Mouse (Mus musculus) liver, embryonic 16.5 days (tissue): Measurements from ENCODE around the gene Six2. TPM values are rescaled to one million over a fixed set of nuclear protein-coding genes. Genes with fewer than 3 reads are reported as not detected.

ENCODE experiments used
- ATAC-seq: fragments of 200-750 bp; cut with Nextera tagmentation; 2 replicates; pipeline ENCODE4 v1.8.0; 2017; ENCODE audit warnings: low read depth, mild to moderate bottlenecking, moderate number of reproducible peaks, moderate library complexity
- H3K27ac ChIP-seq: fragments of 300-500 bp; sonication (generic); 2 replicates; pipeline ENCODE4 v1.5.1; 2014; ENCODE audit warnings: mild to moderate bottlenecking, low read length
- H3K27me3 ChIP-seq: fragments of 300-500 bp; sonication (generic); 2 replicates; pipeline ENCODE4 v1.6.1; 2014; ENCODE audit warnings: low read depth, low read length, mixed read lengths; ENCODE audit not compliant: control insufficient read depth, insufficient read depth
- H3K36me3 ChIP-seq: fragments of 300-500 bp; sonication (generic); 2 replicates; pipeline ENCODE4 v1.6.1; 2014; ENCODE audit warnings: mild to moderate bottlenecking; ENCODE audit not compliant: control insufficient read depth, insufficient read depth
- H3K4me1 ChIP-seq: fragments of 300-500 bp; sonication (generic); 2 replicates; pipeline ENCODE4 v1.6.1; 2014; ENCODE audit warnings: low read depth, low read length, mixed read lengths; ENCODE audit not compliant: control insufficient read depth
- H3K4me2 ChIP-seq: fragments of 300-500 bp; sonication (generic); 2 replicates; pipeline ENCODE4 v1.6.1; 2014; ENCODE audit warnings: low read depth, low read length, mixed read lengths
- H3K4me3 ChIP-seq: fragments of 300-500 bp; sonication (generic); 2 replicates; pipeline ENCODE4 v1.5.1; 2014; ENCODE audit warnings: low read depth, mild to moderate bottlenecking, low read length
- H3K9ac ChIP-seq: fragments of 300-500 bp; sonication (generic); 2 replicates; pipeline ENCODE4 v1.6.1; 2014; ENCODE audit warnings: low read depth, low read length
- H3K9me3 ChIP-seq: fragments of 300-500 bp; sonication (generic); replicated peaks from 2 replicates; pipeline ENCODE4 v1.6.1; 2016; ENCODE audit warnings: low read length; ENCODE audit not compliant: control insufficient read depth
- WGBS: fragments of 180-500 bp; shearing (Covaris S2); extraction: QIAGEN DNeasy Blood & Tissue Kit; methylation state at CpG from one replicate; pipeline ENCODE4 v1.1.7; 2014; ENCODE audit not compliant: insufficient replicate concordance; 5-methylcytosine and 5-hydroxymethylcytosine counted together
- polyA plus RNA-seq: library from polyadenylated mRNA; unstranded; fragments of >200 nt; fragmentation: Nextera tagmentation; extraction: Ambion mirVana; gene quantifications from 2 replicates; pipeline ENCODE4 v1.2.1, GENCODE M21; 2015

The Six2 gene
- polyA plus RNA-seq, 1 experiment from 2014 or later, result not detected

DNA sequence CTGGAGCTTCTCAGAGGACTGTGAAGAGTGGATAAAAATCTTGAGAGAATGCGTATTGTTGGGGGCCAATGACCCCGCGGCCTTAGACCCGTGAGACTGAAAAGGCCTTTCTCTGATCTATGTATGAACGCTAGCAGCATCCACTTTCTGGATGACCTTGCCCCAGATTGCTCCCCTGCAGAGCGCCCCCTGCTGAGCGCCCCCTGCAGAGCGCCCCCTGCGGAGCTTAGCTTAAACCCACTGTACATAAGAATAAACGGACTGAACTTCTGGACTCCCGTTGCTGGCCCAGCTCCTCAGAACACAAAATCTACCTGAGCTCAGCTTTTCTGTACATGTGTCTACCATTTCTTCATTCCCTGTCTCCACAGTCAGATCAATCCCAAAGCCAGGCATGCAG lies 27.7 kb upstream of the Six2 start:
- WGBS, result 58% methylated on average over 11 of the region's 11 CpGs
- no peaks in the 10 kb centered on the region for H3K4me1 ChIP-seq
- H3K4me2 ChIP-seq, result no peak overlapping the region
- H3K9me3 ChIP-seq, result no peaks in the 10 kb centered on the region
- no peaks in the 10 kb centered on the region for H3K36me3 ChIP-seq
- no peaks in the 10 kb centered on the region for H3K27me3 ChIP-seq
- no peak overlapping the region for H3K9ac ChIP-seq
- no peak for ATAC-seq
- H3K27ac ChIP-seq, result no peak overlapping the region
- H3K4me3 ChIP-seq, result no peak overlapping the region

DNA sequence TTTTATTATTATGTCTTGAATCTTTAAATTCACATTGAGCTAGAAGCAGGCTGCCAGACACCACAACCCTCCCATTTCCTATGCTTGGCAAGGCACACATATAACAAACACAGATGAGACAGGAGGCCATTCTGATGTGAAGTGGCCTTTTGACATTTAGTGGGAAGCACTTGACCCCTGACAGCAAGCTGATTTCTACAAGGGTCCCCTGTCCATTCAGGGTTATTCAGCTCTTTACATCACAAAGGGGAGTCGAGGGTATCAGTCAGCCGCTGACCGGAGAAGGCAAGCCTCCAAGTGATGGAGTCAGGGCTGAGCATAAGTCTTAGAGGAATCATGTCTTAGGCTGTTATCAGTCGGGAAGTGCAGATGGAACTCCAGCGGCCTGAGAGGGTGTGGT lies 26.3 kb upstream of the Six2 start:
- no peaks in the 10 kb centered on the region for H3K4me1 ChIP-seq
- H3K27me3 ChIP-seq, result no peaks in the 10 kb centered on the region
- no peak overlapping the region for H3K4me2 ChIP-seq
- H3K4me3 ChIP-seq, result no peak overlapping the region
- H3K9me3 ChIP-seq, result no peaks in the 10 kb centered on the region
- 48% methylated on average over 5 of the region's 5 CpGs for WGBS
- H3K27ac ChIP-seq, result no peak overlapping the region
- no peaks in the 10 kb centered on the region for H3K36me3 ChIP-seq
- ATAC-seq, result no peak
- H3K9ac ChIP-seq, result no peak overlapping the region

DNA sequence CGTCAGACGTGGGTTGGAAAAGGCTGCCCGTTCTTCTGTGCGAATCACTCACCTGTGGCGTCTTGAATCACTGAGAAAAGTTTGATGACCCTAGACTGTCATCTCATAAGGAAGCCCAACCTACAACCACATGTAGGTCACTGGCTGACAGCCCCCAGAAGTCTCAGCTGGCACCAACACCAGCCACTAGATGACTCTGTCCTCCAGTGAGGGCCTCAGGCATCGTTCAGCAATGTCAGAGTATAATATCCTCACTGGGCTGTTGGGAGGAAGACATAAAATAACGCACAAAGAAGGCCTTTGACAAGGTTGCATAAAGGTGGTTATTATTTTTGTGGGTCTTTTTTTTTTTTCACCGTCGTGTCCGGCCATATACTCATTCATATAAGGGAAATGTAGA lies 24.8 kb upstream of the Six2 start:
- WGBS, result 66% methylated on average over 10 of the region's 10 CpGs

DNA sequence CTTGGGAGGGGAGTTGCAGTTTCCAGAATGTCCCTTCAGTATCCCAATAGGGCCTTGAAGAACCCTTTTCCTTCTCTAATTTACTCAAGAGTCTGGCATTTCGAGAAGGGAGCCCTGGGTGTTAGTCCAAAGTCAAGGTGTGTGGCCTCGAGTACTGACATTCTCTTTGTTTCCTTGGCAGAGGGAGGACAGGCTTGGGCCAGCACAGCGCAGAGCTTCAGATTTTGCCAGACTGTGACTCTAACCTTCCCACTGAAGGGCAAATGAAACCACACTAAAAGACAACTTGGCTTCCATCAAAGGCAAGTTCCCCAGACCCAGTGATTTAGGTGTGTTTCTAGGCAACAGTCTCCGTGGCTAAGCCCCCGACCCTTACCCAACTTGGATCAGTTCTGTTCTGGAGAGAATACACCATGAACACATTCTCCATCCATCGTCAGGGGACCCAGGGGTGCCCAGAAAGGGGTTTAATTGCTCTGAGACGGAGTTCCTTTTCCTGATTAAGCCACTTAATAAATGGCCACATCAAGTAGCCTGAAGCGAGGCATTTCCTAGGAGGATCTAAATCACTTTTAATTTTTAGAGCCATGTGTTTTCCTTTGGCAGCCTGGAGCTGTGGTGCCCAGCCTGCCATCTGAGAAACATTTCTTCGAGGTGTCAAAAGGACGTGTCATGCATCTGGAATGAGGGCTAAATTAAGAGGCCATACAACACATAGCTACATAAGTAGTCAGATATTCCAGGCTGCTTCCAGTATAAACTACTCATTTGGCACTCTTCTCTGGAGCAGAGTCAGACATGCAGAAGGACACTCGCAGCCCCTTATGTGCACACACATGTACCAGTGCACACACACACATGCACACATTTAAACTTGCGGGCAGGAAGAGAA lies 16.5 kb upstream of the Six2 start:
- no peaks in the 10 kb centered on the region for H3K27me3 ChIP-seq
- ATAC-seq, result no peak
- no peak overlapping the region for H3K4me2 ChIP-seq
- 54% methylated on average over 12 of the region's 12 CpGs for WGBS
- no peaks in the 10 kb centered on the region for H3K4me1 ChIP-seq
- no peak overlapping the region for H3K4me3 ChIP-seq
- H3K27ac ChIP-seq, result no peak overlapping the region
- no peaks in the 10 kb centered on the region for H3K36me3 ChIP-seq
- no peak overlapping the region for H3K9ac ChIP-seq
- no peaks in the 10 kb centered on the region for H3K9me3 ChIP-seq

More for the DNA sequence above, 24.8 kb upstream of the Six2 start:
- no peaks in the 10 kb centered on the region for H3K36me3 ChIP-seq
- no peak overlapping the region for H3K4me2 ChIP-seq
- no peaks in the 10 kb centered on the region for H3K27me3 ChIP-seq
- ATAC-seq, result no peak
- no peaks in the 10 kb centered on the region for H3K9me3 ChIP-seq
- H3K4me3 ChIP-seq, result no peak overlapping the region
- H3K9ac ChIP-seq, result no peak overlapping the region
- no peaks in the 10 kb centered on the region for H3K4me1 ChIP-seq
- no peak overlapping the region for H3K27ac ChIP-seq

DNA sequence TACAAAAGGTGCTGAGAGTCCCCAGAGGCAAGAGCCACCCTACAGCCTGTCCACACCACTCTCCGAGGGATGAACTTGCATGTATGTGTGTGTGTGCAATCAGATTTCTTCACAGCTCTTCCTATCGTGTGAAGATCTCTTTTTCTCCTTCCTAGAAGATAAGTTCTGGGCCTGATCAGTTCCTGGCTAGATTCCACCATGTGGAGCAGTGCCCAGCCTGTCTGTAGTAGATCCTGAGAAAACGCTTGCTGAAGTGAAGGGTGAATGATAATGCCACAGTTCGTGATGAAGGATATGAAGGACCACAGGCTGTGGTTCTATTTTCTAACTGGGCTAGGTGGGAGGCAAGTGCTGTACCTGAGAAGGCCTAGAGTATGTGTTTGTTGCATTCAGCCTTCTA lies 12.0 kb upstream of the Six2 start:
- Histone ChIP-seq H3K9ac (no peak overlapping the region), H3K9me3 (no peaks in the 10 kb centered on the region), H3K27ac (no peak overlapping the region), H3K4me3 (no peak overlapping the region), H3K4me2 (no peak overlapping the region), H3K36me3 (no peaks in the 10 kb centered on the region), H3K27me3 (peaks cover 3% of the 10 kb centered on the region), H3K4me1 (no peaks in the 10 kb centered on the region)
- no peak for ATAC-seq
- WGBS, result 42% methylated on average over 4 of the region's 4 CpGs

DNA sequence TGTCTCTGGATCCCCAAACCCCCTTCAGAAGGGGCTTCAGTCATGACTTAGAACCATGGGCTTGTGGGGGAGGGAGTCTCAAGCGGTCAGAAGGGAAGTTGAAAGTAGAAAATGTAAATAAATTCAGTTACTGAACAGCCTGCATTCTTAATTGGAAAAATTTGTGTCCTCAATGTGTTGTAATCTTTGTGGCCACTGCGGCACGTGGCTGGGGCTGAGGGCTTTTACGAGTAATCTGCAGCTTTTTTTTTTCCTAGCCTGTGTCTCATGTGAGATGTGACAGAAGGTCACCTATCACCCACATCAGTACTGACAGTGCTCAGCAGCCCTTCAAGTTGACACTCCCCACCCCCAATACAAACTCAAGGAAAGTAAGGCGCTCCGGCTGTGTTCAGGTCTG lies 10.6 kb upstream of the Six2 start:
- Histone ChIP-seq H3K4me2 (no peak overlapping the region), H3K36me3 (no peaks in the 10 kb centered on the region), H3K4me1 (no peaks in the 10 kb centered on the region), H3K27me3 (peaks cover 13% of the 10 kb centered on the region), H3K4me3 (no peak overlapping the region), H3K9me3 (no peaks in the 10 kb centered on the region; the same call in 1 of the 2 replicates), H3K27ac (no peak overlapping the region), H3K9ac (no peak overlapping the region)
- ATAC-seq, result no peak
- WGBS, result 54% methylated on average over 6 of the region's 6 CpGs

DNA sequence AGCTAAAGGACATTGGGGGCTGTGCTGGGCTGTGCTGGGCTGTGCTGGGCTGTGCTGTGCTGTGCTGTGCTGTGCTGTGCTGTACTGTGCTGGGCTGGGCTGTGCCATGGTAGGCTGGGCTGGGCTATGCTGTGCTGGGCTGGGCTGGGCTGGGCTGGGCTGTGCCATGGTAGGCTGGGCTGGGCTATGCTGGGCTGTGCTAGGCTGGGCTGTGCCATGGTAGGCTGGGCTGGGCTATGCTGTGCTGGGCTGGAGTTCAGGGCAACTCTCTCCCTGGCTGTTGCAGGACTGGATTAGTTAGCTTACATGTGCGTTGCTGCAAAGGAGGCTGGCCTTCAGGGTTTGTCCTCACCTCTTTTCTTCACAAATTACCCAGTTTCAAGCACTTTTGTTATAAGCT lies 9.9 kb upstream of the Six2 start:
- H3K9me3 ChIP-seq, result no peaks in the 10 kb centered on the region; the same call in 1 of the 2 replicates
- H3K4me2 ChIP-seq, result no peak overlapping the region
- H3K4me3 ChIP-seq, result no peak overlapping the region
- no peak overlapping the region for H3K9ac ChIP-seq
- peaks cover 19% of the 10 kb centered on the region for H3K27me3 ChIP-seq
- no peak for ATAC-seq
- no peaks in the 10 kb centered on the region for H3K4me1 ChIP-seq
- 59% methylated on average over 1 of the region's 1 CpGs for WGBS
- H3K36me3 ChIP-seq, result no peaks in the 10 kb centered on the region
- H3K27ac ChIP-seq, result no peak overlapping the region

DNA sequence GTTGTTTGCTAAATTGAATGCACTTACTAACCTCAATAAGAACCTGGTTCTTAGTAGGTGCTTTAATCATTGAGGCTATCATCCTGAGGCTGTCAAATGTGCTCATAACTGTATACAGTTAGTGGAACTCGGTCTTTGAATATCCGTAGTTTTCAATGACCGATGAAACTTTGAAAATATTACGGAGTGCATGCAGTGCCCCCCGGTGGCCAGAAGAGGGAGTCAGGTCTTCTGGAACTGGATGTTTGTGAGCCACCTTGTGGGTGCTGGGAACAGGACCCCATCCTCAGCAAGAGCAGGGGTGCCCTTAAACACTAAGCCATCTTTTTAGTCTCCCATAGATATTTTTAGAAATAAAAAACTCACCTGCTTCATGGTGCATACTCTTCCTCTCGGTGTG lies 6.4 kb upstream of the Six2 start:
- Histone ChIP-seq H3K4me3 (no peak overlapping the region), H3K27me3 (peaks cover 53% of the 10 kb centered on the region), H3K4me1 (no peaks in the 10 kb centered on the region), H3K36me3 (no peaks in the 10 kb centered on the region), H3K9me3 (no peaks in the 10 kb centered on the region; the same call in 1 of the 2 replicates), H3K4me2 (no peak overlapping the region), H3K9ac (no peak overlapping the region), H3K27ac (no peak overlapping the region)
- ATAC-seq, result no peak
- 74% methylated on average over 6 of the region's 6 CpGs for WGBS

DNA sequence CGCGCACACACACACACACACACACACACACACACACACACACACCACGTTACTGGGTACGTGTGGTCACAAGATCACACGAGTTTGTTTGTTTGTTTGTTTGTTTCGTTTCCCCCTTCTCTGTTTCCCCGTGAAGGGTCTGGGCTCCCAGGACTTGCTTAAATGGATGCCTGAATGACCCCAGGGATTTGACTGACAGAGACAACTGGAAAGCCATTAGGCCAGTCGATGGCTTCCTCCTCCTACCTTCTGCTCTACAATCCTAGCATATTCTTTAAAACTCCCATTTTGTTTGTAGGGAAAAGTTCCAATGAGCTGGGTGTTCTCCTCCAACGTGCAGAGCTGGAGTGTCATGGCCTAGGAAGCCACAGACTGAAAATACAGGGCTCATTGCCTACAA lies 5.0 kb upstream of the Six2 start:
- H3K4me1 ChIP-seq, result no peaks in the 10 kb centered on the region
- no peaks in the 10 kb centered on the region; the same call in 1 of the 2 replicates for H3K9me3 ChIP-seq
- H3K4me3 ChIP-seq, result no peak overlapping the region
- H3K9ac ChIP-seq, result no peak overlapping the region
- 8% methylated on average over 9 of the region's 9 CpGs for WGBS
- ATAC-seq, result no peak
- H3K36me3 ChIP-seq, result no peaks in the 10 kb centered on the region
- no peak overlapping the region for H3K4me2 ChIP-seq
- no peak overlapping the region for H3K27ac ChIP-seq
- H3K27me3 ChIP-seq, result peaks cover 67% of the 10 kb centered on the region
